Mouse (Mus musculus): Measurements from ENCODE around the gene Lmntd1.

- TF ChIP-seq CTCF (IDR thresholded peaks at IDR 0.05; ENCODE audit: borderline replicate concordance, control insufficient read depth, extremely low read depth, insufficient read depth, low read length, poor library complexity) (no peak), POLR2A (IDR thresholded peaks at IDR 0.05; ENCODE audit: control insufficient read depth, extremely low read depth, insufficient read depth, low read length, poor library complexity) (no peak)
Measured at GRCm38 (mm10) chr6:145387378-145387777, 226.7 kb downstream of the Lmntd1 start.
